Mouse (Mus musculus) olfactory bulb, adult 2 months (tissue): ENCODE measurements at regions not wholly inside any gene's neighbourhood (a gene's known extent, or its start where the extent isn't known, plus 50 kb on each side); places are given as distances from the start of the nearest gene placed in this dataset.

Experiments used
- CTCF ChIP-seq: fragments of 200-500 bp; IDR thresholded peaks from 2 replicates; pipeline ENCODE4 v1.5.1; 2012; ENCODE audit warnings: low read depth, mild to moderate bottlenecking, low read length, moderate library complexity; ENCODE audit not compliant: insufficient read depth
- POLR2A ChIP-seq: fragments of 200-500 bp; IDR thresholded peaks from 2 replicates; pipeline ENCODE4 v1.6.1; 2012; ENCODE audit warnings: mild to moderate bottlenecking, low read depth, low read length, moderate library complexity; ENCODE audit not compliant: insufficient read depth

DNA sequence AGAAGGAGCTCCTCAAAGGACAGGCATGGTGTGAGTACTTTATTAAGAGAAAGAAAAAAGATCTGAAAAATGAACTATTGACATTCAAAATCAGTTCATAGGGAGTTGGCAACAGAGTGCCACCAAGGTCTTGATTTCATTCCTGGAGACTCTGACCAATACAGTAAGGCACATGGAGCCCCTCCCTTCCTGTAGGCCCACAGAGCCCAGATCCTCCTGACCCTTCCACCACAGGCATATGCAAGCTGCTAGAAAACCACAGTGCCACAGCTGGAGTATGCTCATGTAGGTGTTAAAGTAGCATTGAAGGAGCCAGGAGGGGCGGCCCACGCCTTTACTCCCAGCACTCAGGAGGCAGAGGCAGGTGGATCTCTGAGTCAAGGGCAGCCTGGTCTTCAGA, 63.7 kb downstream of the Mycn start:
- no peak for TF ChIP-seq POLR2A
- no peak for TF ChIP-seq CTCF
